Mouse (Mus musculus): ENCODE data around the gene Entr1. TPM values are rescaled to one million over a fixed set of nuclear protein-coding genes. Genes with fewer than 3 reads are reported as not detected.

Entr1 gene
- polyA plus RNA-seq, 1 experiment: not detected

DNA sequence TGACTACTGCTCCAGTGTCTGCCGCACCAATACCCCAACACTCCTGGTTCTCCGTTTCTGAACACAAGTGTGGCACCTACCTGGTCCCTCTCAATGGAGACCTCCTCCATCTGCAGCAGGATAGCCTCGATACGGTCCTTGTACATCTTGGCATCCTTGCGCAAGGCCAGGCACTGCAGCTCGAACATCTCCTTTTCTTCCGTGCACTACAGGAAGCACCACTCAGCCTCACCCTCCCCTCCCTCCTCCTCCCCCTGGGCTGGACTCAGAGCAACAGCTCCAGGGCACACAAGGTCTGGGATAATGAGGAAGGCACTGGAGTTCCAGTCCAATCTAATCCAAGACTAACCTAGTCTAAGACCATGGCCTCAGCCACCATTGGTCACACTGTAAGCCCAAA lies 32.4 kb downstream of the Entr1 start:
- TF ChIP-seq POLR2A (IDR thresholded peaks at IDR 0.05; ENCODE audit: insufficient read depth, low read depth, low read length): no peak
- no peak for TF ChIP-seq CTCF (IDR thresholded peaks at IDR 0.05; ENCODE audit: insufficient read depth, low read depth, low read length)
- H3K27ac ChIP-seq (ENCODE audit: insufficient read depth, low read depth, low read length): no peak overlapping the region
- no peak overlapping the region for H3K4me3 ChIP-seq (ENCODE audit: insufficient read depth, low read depth, low read length)
- WGBS: 64% methylated on average over 7 of the region's 7 CpGs
- peaks cover 62% of the 10 kb centered on the region for H3K4me1 ChIP-seq (ENCODE audit: control insufficient read depth, insufficient read depth, low read length)

DNA sequence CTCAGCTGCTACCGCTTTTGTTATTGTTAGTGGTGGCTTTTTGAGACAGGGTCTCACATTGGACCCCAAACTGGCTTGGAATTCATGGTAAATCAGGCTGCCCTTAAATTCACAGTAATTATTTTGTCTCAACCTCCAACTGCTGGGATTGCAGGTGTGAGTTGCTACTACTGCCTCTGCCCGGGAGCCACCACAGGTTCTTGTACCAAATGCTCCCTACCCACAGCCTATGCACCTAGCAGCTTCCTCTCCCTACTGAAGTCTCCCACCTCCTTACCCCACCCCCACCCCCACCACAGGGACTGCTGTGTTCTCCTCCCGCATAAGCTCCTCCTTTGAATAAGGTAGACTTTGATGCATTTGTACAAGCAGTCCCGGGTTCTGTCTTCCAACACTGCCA lies 32.9 kb downstream of the Entr1 start:
- no peak overlapping the region for H3K4me3 ChIP-seq (ENCODE audit: insufficient read depth, low read depth, low read length)
- no peak for TF ChIP-seq CTCF (IDR thresholded peaks at IDR 0.05; ENCODE audit: insufficient read depth, low read depth, low read length)
- TF ChIP-seq POLR2A (IDR thresholded peaks at IDR 0.05; ENCODE audit: insufficient read depth, low read depth, low read length): no peak
- no peak overlapping the region for H3K27ac ChIP-seq (ENCODE audit: insufficient read depth, low read depth, low read length)
- 69% methylated on average over 4 of the region's 4 CpGs for WGBS
- peaks cover 63% of the 10 kb centered on the region for H3K4me1 ChIP-seq (ENCODE audit: control insufficient read depth, insufficient read depth, low read length)

DNA sequence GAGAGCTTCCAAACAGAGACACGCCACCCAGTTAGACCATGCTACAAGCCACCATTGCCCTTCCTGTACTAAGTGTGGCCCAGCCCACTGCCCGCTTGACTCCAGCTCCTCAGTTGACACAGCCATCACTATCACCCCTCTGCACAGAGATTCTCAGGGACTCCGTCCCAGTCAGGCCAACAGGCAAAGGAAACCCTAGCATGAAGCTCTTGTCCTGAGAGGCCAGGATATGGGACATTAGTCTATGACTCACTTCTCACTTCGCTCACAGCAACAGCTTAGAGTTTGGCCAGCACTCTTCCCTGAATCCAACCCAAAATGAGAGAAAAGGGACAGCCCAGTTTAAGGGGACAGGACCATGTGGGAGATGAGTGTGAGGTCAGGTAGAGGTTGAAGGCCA lies 34.7 kb downstream of the Entr1 start:
- H3K27ac ChIP-seq (ENCODE audit: insufficient read depth, low read depth, low read length): 0 out of 2 replicates have a peak overlapping the region, but pooled peaks have one; percentile 9
- TF ChIP-seq POLR2A (IDR thresholded peaks at IDR 0.05; ENCODE audit: insufficient read depth, low read depth, low read length): no peak
- 87% methylated on average over 4 of the region's 4 CpGs for WGBS

DNA sequence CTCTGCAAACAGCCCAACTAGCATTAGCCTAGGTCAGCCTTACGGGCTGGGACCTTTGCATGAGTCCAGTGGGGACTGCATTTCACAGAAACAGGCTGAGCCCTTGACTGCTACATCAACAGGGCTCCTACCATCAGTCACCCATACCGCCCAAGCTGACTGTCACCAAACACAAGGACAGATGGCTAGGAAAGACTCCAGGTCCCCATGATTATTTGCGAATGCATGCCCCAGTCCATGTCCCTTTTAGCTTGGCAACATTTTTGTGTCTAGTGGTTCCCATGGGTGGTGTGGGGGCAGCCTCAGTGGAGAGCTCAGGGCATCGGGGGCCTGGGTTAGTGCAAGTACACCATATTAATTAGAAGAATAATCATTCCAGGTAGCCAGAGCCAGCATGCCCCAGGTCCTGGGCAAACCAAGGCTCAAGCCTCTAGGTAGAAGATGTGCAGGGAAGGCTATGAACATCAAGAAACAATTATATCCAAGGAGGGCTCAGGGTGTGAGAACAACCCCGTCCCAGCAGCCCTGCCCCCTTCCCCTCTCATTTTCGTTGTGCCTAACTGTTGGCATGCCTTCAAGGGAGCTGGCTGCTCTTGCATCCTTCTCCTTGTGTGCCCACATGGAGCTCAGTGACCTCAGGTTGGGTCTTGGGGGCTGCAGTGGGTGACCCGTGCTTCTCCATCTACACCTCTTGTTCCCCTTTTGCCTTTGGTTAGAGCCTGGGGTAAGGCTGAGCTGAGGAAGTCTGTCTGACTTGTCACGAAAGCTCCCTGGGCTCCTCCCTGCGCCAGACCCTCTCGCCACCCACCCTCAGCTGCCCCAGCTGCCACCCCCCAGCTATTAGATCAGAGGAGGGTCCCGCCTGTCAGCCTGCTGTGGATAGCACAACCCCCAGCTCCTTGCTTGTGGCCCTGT lies 35.8 kb downstream of the Entr1 start:
- Histone ChIP-seq H3K4me3 (ENCODE audit: insufficient read depth, low read depth, low read length) (peak overlapping the region; percentile 91), H3K27ac (ENCODE audit: insufficient read depth, low read depth, low read length) (peak overlapping the region; percentile 89), H3K4me1 (ENCODE audit: control insufficient read depth, insufficient read depth, low read length) (peaks cover 71% of the 10 kb centered on the region)
- 54% methylated on average over 11 of the region's 11 CpGs for WGBS
- no peak for TF ChIP-seq CTCF (IDR thresholded peaks at IDR 0.05; ENCODE audit: insufficient read depth, low read depth, low read length)
- no peak for TF ChIP-seq POLR2A (IDR thresholded peaks at IDR 0.05; ENCODE audit: insufficient read depth, low read depth, low read length)

More for the DNA sequence above, 34.7 kb downstream of the Entr1 start:
- peak overlapping the region; percentile 91; the same call in 1 of the 2 replicates for H3K4me3 ChIP-seq (ENCODE audit: insufficient read depth, low read depth, low read length)
- H3K4me1 ChIP-seq (ENCODE audit: control insufficient read depth, insufficient read depth, low read length): peaks cover 71% of the 10 kb centered on the region

DNA sequence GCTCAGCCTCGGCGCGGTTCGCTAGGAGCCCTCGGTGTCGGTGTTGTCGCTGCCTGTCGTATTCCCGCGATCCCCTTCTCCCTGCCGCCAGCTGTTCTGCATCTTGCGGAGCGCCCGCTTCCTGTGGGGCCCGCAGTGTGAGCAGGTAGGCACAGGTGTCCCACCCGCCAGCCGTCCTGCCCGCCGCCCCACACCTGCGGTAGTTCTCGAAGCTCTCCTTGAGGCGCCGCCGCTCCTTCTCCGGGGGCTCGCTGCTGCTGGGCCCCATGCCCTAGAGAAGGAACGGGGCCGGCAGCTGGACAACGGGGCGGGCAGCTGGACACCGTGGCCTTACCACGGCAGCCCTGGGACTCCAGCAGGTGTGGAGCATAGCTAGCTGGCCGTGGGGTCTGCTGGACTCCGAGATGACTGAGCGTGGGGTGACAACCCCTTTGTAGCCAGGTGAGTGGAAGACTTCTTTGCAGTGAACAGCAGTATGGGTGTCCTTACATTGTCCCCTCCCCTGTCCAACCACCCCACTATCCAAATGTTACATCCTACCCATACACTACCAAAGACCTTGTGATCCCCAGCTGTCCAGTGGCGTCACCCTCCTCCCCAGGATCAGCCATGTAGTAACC lies 36.7 kb downstream of the Entr1 start:
- H3K4me3 ChIP-seq (ENCODE audit: insufficient read depth, low read depth, low read length): peak overlapping the region; percentile 91
- no peak for TF ChIP-seq POLR2A (IDR thresholded peaks at IDR 0.05; ENCODE audit: insufficient read depth, low read depth, low read length)
- TF ChIP-seq CTCF (IDR thresholded peaks at IDR 0.05; ENCODE audit: insufficient read depth, low read depth, low read length): no peak; the same call in 1 of the 2 replicates
- H3K27ac ChIP-seq (ENCODE audit: insufficient read depth, low read depth, low read length): peak overlapping the region; percentile 89
- peaks cover 70% of the 10 kb centered on the region for H3K4me1 ChIP-seq (ENCODE audit: control insufficient read depth, insufficient read depth, low read length)
- 1% methylated on average over 36 of the region's 36 CpGs for WGBS

DNA sequence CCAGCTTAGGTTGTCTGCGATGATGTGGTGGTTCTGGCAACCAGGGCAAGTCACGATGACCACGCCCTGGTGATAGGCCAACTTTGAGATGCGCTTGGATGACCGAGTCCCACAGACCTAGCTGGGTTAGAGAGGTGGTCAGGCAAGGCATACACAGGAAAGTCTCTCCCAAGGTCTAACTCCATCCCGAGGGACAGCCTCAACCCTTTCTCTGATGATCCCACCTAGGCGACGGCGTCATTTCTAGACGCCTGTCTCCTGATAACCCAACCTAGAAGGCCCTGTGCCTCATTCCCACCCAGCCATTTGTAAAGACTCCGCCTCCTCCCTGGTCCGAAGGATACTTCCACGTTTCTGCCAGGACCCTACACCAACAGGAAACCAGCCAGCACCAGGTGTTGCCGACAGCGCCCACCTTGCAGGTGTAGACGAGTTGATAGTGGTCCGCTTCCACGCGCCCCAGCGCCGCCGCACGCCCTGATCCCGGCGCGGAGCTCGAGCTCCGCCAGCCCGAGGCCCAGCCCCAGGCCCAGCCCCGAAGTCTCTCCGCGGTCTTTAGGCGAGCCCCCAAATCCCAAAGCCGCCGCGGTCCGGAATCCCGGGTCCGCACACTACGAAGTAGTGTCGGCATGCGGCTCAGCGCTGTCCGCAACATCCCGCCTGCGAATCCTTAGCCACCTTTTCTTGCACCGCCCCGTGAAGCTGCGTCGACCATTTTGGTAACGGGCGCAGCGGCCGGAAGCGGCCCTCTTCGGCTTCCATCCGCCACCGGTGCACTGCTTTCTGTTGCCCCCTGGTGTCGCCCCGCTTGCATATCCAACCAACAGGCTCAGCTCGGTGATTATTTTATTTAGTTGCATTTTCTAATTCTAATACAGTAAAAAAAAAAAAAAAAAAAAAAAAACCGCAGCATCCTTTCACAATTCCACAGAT lies 37.5 kb downstream of the Entr1 start, which contains the start of gene Dnlz:
Dnlz (minus strand) TSS at position 753 of the 933 bp plus-strand sequence.
- H3K4me3 ChIP-seq (ENCODE audit: insufficient read depth, low read depth, low read length): peak within 1 kb of the TSS; percentile 91
- TF ChIP-seq POLR2A (IDR thresholded peaks at IDR 0.05; ENCODE audit: insufficient read depth, low read depth, low read length) (peak; percentile 32; the same call in 1 of the 2 replicates), CTCF (IDR thresholded peaks at IDR 0.05; ENCODE audit: insufficient read depth, low read depth, low read length) (peak; percentile 50; the same call in 1 of the 2 replicates)
- peak within 1 kb of the TSS; percentile 99 for H3K27ac ChIP-seq (ENCODE audit: insufficient read depth, low read depth, low read length)
- WGBS: under 1% methylated on average over 62 of the region's 62 CpGs
- H3K4me1 ChIP-seq (ENCODE audit: control insufficient read depth, insufficient read depth, low read length): peaks cover 70% of the 10 kb centered on the region

DNA sequence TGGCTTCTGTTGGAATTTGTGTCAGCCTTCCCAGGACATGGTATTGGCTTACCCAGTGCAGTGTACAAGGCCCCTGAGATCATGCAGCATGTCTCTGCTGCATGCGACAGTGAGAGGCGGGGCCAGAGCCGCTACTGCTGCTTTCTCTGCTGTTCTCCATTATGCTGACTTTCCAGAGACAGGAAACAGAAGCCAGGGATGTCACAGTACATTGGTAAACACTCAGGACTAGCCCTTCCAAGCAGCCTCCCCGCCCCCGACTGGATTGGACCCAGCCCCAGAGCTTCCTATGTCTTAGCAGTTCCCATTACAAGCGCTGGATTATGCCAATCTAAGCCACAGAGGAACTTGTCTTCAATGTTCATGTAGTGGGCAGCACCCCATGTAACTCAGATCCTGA lies 40.9 kb downstream of the Entr1 start:
- 31% methylated on average over 6 of the region's 6 CpGs for WGBS
- H3K27ac ChIP-seq (ENCODE audit: insufficient read depth, low read depth, low read length): peak overlapping the region; percentile 99
- TF ChIP-seq CTCF (IDR thresholded peaks at IDR 0.05; ENCODE audit: insufficient read depth, low read depth, low read length): no peak
- peak; percentile 24; the same call in 1 of the 2 replicates for TF ChIP-seq POLR2A (IDR thresholded peaks at IDR 0.05; ENCODE audit: insufficient read depth, low read depth, low read length)

More for the DNA sequence above, 40.9 kb downstream of the Entr1 start:
- H3K4me1 ChIP-seq (ENCODE audit: control insufficient read depth, insufficient read depth, low read length): peaks cover 67% of the 10 kb centered on the region
- no peak overlapping the region for H3K4me3 ChIP-seq (ENCODE audit: insufficient read depth, low read depth, low read length)

All from olfactory bulb, adult 2 months (tissue).